Mouse (Mus musculus) intestine, postnatal 0 days (tissue): Measurements from ENCODE around the gene Unc79. TPM values are rescaled to one million over a fixed set of nuclear protein-coding genes. Genes with fewer than 3 reads are reported as not detected.

Source experiments
- ATAC-seq: fragments of 200-750 bp; cut with Nextera tagmentation; 2 replicates; pipeline ENCODE4 v1.8.0; 2017; ENCODE audit warnings: mild to moderate bottlenecking, moderate TSS enrichment, moderate library complexity
- H3K27ac ChIP-seq: fragments of 300-500 bp; sonication (generic); 2 replicates; pipeline ENCODE4 v1.5.1; 2014; ENCODE audit warnings: mild to moderate bottlenecking, low read depth, low read length, moderate library complexity
- H3K27me3 ChIP-seq: fragments of 300-500 bp; sonication (generic); replicated peaks from 2 replicates; pipeline ENCODE4 v1.6.1; 2014; ENCODE audit warnings: low read length, mixed read lengths; ENCODE audit not compliant: control insufficient read depth, insufficient read depth
- H3K36me3 ChIP-seq: fragments of 300-500 bp; sonication (generic); 2 replicates; pipeline ENCODE4 v1.6.1; 2014; ENCODE audit warnings: mild to moderate bottlenecking, moderate library complexity; ENCODE audit not compliant: control insufficient read depth, insufficient read depth
- H3K4me1 ChIP-seq: fragments of 300-500 bp; sonication (generic); replicated peaks from 2 replicates; pipeline ENCODE4 v1.6.1; 2014; ENCODE audit warnings: antibody characterized with exemption, low read length, mixed read lengths; ENCODE audit not compliant: control insufficient read depth, insufficient read depth
- H3K4me2 ChIP-seq: fragments of 300-500 bp; sonication (generic); replicated peaks from 2 replicates; pipeline ENCODE4 v1.6.1; 2014; ENCODE audit warnings: low read depth, mild to moderate bottlenecking, moderate library complexity
- H3K4me3 ChIP-seq: fragments of 300-500 bp; sonication (generic); 2 replicates; pipeline ENCODE4 v1.5.1; 2014; ENCODE audit warnings: low read depth, low read length
- H3K9ac ChIP-seq: fragments of 300-500 bp; sonication (generic); 2 replicates; pipeline ENCODE4 v1.6.1; 2014; ENCODE audit warnings: mild to moderate bottlenecking, low read depth, low read length
- H3K9me3 ChIP-seq: fragments of 300-500 bp; sonication (generic); 2 replicates; pipeline ENCODE4 v1.6.1; 2016; ENCODE audit warnings: mixed run types; ENCODE audit not compliant: control insufficient read depth
- CTCF ChIP-seq: sonication (generic); IDR thresholded peaks from 2 replicates; pipeline ENCODE4 v1.5.1; 2016; ENCODE audit warnings: low read depth, mild to moderate bottlenecking, control low read depth, antibody characterized with exemption, moderate library complexity
- WGBS: fragments of 180-500 bp; shearing (Covaris S2); extraction: QIAGEN DNeasy Blood & Tissue Kit; methylation state at CpG from one replicate; pipeline ENCODE4 v1.1.7; 2014; 5-methylcytosine and 5-hydroxymethylcytosine counted together
- polyA plus RNA-seq: library from polyadenylated mRNA; unstranded; fragments of >200 nt; fragmentation: Nextera tagmentation; extraction: Ambion mirVana; gene quantifications from 2 replicates; pipeline ENCODE4 v1.2.1, GENCODE M21; 2015

Gene Unc79
- polyA plus RNA-seq, 1 experiment from 2014 or later, result 0.10 TPM

DNA sequence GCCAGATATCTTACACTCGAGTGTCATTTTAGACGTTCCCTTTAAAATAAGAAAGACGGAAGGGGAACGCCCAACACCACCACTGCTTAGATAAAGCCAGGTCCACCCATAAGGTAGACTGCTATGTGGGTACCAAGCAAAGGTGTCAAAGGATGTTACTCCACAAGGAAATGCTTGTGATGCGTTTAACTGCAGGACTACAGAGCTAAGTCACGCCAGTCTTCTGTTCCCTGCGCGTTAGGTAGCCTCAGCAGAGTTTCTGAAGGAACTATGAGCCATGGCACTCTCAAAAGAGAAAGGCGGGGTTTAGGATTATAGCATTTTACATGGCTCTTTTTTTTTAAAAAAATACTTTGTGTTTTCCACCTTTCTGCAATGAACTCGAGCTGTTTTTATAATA is 214.9 kb downstream of the Unc79 start:
- Histone ChIP-seq H3K27ac (no peak overlapping the region), H3K9ac (no peak overlapping the region), H3K36me3 (no peaks in the 10 kb centered on the region), H3K27me3 (no peaks in the 10 kb centered on the region), H3K4me2 (no peak overlapping the region), H3K4me1 (no peaks in the 10 kb centered on the region), H3K4me3 (no peak overlapping the region), H3K9me3 (no peaks in the 10 kb centered on the region)
- TF ChIP-seq CTCF, result no peak
- 79% methylated on average over 10 of the region's 10 CpGs for WGBS
- no peak for ATAC-seq

- H3K9me3 ChIP-seq, result no peaks in the 10 kb centered on the region
- ATAC-seq, result no peak
- H3K4me3 ChIP-seq, result no peak overlapping the region
- no peak overlapping the region for H3K4me2 ChIP-seq
- H3K27ac ChIP-seq, result no peak overlapping the region
- H3K4me1 ChIP-seq, result no peaks in the 10 kb centered on the region
- no peaks in the 10 kb centered on the region for H3K27me3 ChIP-seq
- no peak for TF ChIP-seq CTCF
- H3K9ac ChIP-seq, result no peak overlapping the region
- no peaks in the 10 kb centered on the region for H3K36me3 ChIP-seq
- 70% methylated on average over 14 of the region's 14 CpGs for WGBS
Measured at GRCm38 (mm10) chr12:103164101-103165030, 215.7 kb downstream of the Unc79 start.

- Histone ChIP-seq H3K4me2 (no peak overlapping the region), H3K4me1 (no peaks in the 10 kb centered on the region), H3K27ac (no peak overlapping the region), H3K9ac (no peak overlapping the region), H3K4me3 (no peak overlapping the region), H3K36me3 (no peaks in the 10 kb centered on the region), H3K9me3 (no peaks in the 10 kb centered on the region), H3K27me3 (no peaks in the 10 kb centered on the region)
- WGBS, result 52% methylated on average over 12 of the region's 12 CpGs
- no peak for TF ChIP-seq CTCF
- ATAC-seq, result no peak
Measured at GRCm38 (mm10) chr12:103168892-103169291, 220.2 kb downstream of the Unc79 start.

GRCm38 (mm10) chr12:103183057-103183456 is 234.4 kb downstream of the Unc79 start:
- no peaks in the 10 kb centered on the region for H3K27me3 ChIP-seq
- no peaks in the 10 kb centered on the region for H3K4me1 ChIP-seq
- ATAC-seq, result no peak
- 18% methylated on average over 7 of the region's 7 CpGs for WGBS
- no peak overlapping the region for H3K4me2 ChIP-seq
- no peak for TF ChIP-seq CTCF
- H3K27ac ChIP-seq, result no peak overlapping the region
- H3K9ac ChIP-seq, result no peak overlapping the region
- H3K4me3 ChIP-seq, result no peak overlapping the region
- H3K9me3 ChIP-seq, result no peaks in the 10 kb centered on the region
- no peaks in the 10 kb centered on the region for H3K36me3 ChIP-seq

- no peak overlapping the region for H3K27ac ChIP-seq
- no peaks in the 10 kb centered on the region for H3K36me3 ChIP-seq
- no peak for TF ChIP-seq CTCF
- no peaks in the 10 kb centered on the region for H3K27me3 ChIP-seq
- ATAC-seq, result no peak
- WGBS, result 81% methylated on average over 7 of the region's 7 CpGs
- H3K9me3 ChIP-seq, result no peaks in the 10 kb centered on the region
- H3K4me3 ChIP-seq, result no peak overlapping the region
- H3K9ac ChIP-seq, result no peak overlapping the region
- no peak overlapping the region for H3K4me2 ChIP-seq
- no peaks in the 10 kb centered on the region for H3K4me1 ChIP-seq
Measured at GRCm38 (mm10) chr12:103187020-103187419, 238.4 kb downstream of the Unc79 start.

- WGBS, result 62% methylated on average over 8 of the region's 8 CpGs
- no peak for TF ChIP-seq CTCF
- Histone ChIP-seq H3K4me2 (no peak overlapping the region), H3K4me1 (no peaks in the 10 kb centered on the region), H3K9ac (no peak overlapping the region), H3K27me3 (no peaks in the 10 kb centered on the region), H3K36me3 (no peaks in the 10 kb centered on the region), H3K4me3 (no peak overlapping the region), H3K27ac (no peak overlapping the region), H3K9me3 (no peaks in the 10 kb centered on the region)
- ATAC-seq, result no peak
Measured at GRCm38 (mm10) chr12:103188223-103188622, 239.6 kb downstream of the Unc79 start.
